In genomic region chr10:61383715-61384047, GRCm38 (mm10) we compare ENCODE assay signal across 9 mouse cellular contexts. TPM values are rescaled to one million over a fixed set of nuclear protein-coding genes. Genes with fewer than 3 reads are reported as not detected.
DNase-seq lines count a peak whose midpoint lies in the region; ATAC-seq and TF ChIP-seq lines count a peak whose summit lies in the region.
"Had no signal": no experiment of that assay in that cellular context is flagged by ENCODE, and none has a peak within 500 bp of the region (broad histone marks: within the 10 kb centered on the region; RNA-seq: fewer than 3 reads in every experiment).

No protein-coding gene starts in this region.

- TF ChIP-seq CTCF in MEL (IDR thresholded peaks at IDR 0.05 in 2 of 3, conservative IDR thresholded peaks at IDR 0.05 in 1 of 3; ENCODE audit: control insufficient read depth in 1 of 3, insufficient read depth in 1 of 3, low read depth in 2 of 3, low read length in 3 of 3, poor library complexity in 1 of 3, severe bottlenecking in 1 of 3), result no peak

- no peak for DNase-seq in heart, postnatal 4 days
- peak; percentile 75 for DNase-seq in MEL (ENCODE audit: low read depth, low spot score)
- no peak for DNase-seq in midbrain, embryonic 10.5 days (ENCODE audit: low spot score)
- DNase-seq in embryo, embryonic 9.5 days (ENCODE audit: extremely low spot score), result no peak
- DNase-seq in frontal cortex, postnatal 36 days (ENCODE audit: low spot score in 2 of 2), result no peak
- no peak for DNase-seq in spleen, postnatal 10 days (ENCODE audit: low spot score in 2 of 2)

- TF ChIP-seq POLR2A in MEL (IDR thresholded peaks at IDR 0.05; ENCODE audit: control insufficient read depth in 1 of 2, insufficient read depth in 1 of 2, low read depth in 1 of 2, low read length in 2 of 2, poor library complexity in 1 of 2), result no peak

- H3K9ac ChIP-seq in heart, embryonic 14.5 days (ENCODE audit: low read length), result peak overlapping the region; percentile 93
- H3K9ac ChIP-seq in MEL (ENCODE audit: control insufficient read depth, low read depth, low read length, poor library complexity, severe bottlenecking), result no peak overlapping the region
- peak overlapping the region; percentile 61 for H3K9ac ChIP-seq in hindbrain, embryonic 12.5 days

- peaks cover 56 to 61% of the 10 kb centered on the region in 2 experiments for H3K4me1 ChIP-seq in heart, embryonic 14.5 days (ENCODE audit: control insufficient read depth in 2 of 2, insufficient read depth in 2 of 2, low read length in 2 of 2)
- peaks cover 0 to 7% of the 10 kb centered on the region in 2 experiments; a peak in 3 of 4 replicates for H3K4me1 ChIP-seq in MEL (ENCODE audit: control insufficient read depth in 1 of 2, insufficient read depth in 2 of 2, low read length in 2 of 2)
- H3K4me1 ChIP-seq in hindbrain, embryonic 12.5 days, result peaks cover 36% of the 10 kb centered on the region
- H3K4me1 ChIP-seq in midbrain, embryonic 10.5 days, result peaks cover 58% of the 10 kb centered on the region

- H3K36me3 ChIP-seq in heart, embryonic 14.5 days (ENCODE audit: control insufficient read depth, insufficient read depth, low read length), result no peaks in the 10 kb centered on the region
- peaks cover 0 to 3% of the 10 kb centered on the region in 2 experiments; a peak in 1 of 4 replicates for H3K36me3 ChIP-seq in MEL (ENCODE audit: control insufficient read depth in 1 of 2, insufficient read depth in 2 of 2, low read length in 2 of 2)
- H3K36me3 ChIP-seq in hindbrain, embryonic 12.5 days, result no peaks in the 10 kb centered on the region
- H3K36me3 ChIP-seq in midbrain, embryonic 10.5 days, result no peaks in the 10 kb centered on the region
- H3K36me3 ChIP-seq: G1E had no signal

- no peaks in the 10 kb centered on the region for H3K9me3 ChIP-seq in heart, embryonic 14.5 days (ENCODE audit: control insufficient read depth, low read length)
- no peaks in the 10 kb centered on the region for H3K9me3 ChIP-seq in MEL (replicated peaks; ENCODE audit: insufficient read depth, low read length)
- no peaks in the 10 kb centered on the region for H3K9me3 ChIP-seq in hindbrain, embryonic 12.5 days (replicated peaks)
- no peaks in the 10 kb centered on the region for H3K9me3 ChIP-seq in midbrain, embryonic 10.5 days (replicated peaks)
- H3K9me3 ChIP-seq: G1E had no signal

- H3K4me2 ChIP-seq in heart, embryonic 14.5 days (ENCODE audit: low read length), result peak overlapping the region; percentile 97
- H3K4me2 ChIP-seq in hindbrain, embryonic 12.5 days (replicated peaks), result peak overlapping the region; percentile 70

- TF ChIP-seq RAD21 in MEL (IDR thresholded peaks at IDR 0.05; ENCODE audit: low read depth, low read length), result no peak

- no peak for TF ChIP-seq EP300 in MEL (IDR thresholded peaks at IDR 0.05; ENCODE audit: low read depth in 1 of 2, low read length in 2 of 2)

- H3K79me2 ChIP-seq in MEL (ENCODE audit: control insufficient read depth, insufficient read depth, low read length, poor library complexity), result no peaks in the 10 kb centered on the region

- H3K27ac ChIP-seq in heart, embryonic 14.5 days (replicated peaks in 1 of 2; ENCODE audit: control insufficient read depth in 1 of 2, insufficient read depth in 1 of 2, low read depth in 2 of 2, low read length in 2 of 2), result peak overlapping the region; percentile 49 to 91
- H3K27ac ChIP-seq in MEL (ENCODE audit: control insufficient read depth, low read depth, low read length), result no peak overlapping the region
- H3K27ac ChIP-seq in hindbrain, embryonic 12.5 days, result peak overlapping the region; percentile 46
- H3K27ac ChIP-seq in midbrain, embryonic 10.5 days (replicated peaks), result peak overlapping the region; percentile 88

- no peak for ATAC-seq in heart, embryonic 14.5 days (ENCODE audit: insufficient number of reproducible peaks, insufficient read depth, low FRiP score, low read depth)
- ATAC-seq in hindbrain, embryonic 12.5 days (ENCODE audit: low FRiP score), result peak; percentile 14; the same call in 1 of the 2 replicates

- no peaks in the 10 kb centered on the region for H3K27me3 ChIP-seq in heart, embryonic 14.5 days (ENCODE audit: control insufficient read depth, insufficient read depth, low read length)
- no peaks in the 10 kb centered on the region; a peak in 1 of 4 replicates for H3K27me3 ChIP-seq in MEL (ENCODE audit: control insufficient read depth in 1 of 2, insufficient read depth in 2 of 2, low read length in 2 of 2)
- peaks cover 25% of the 10 kb centered on the region for H3K27me3 ChIP-seq in hindbrain, embryonic 12.5 days
- H3K27me3 ChIP-seq in midbrain, embryonic 10.5 days (ENCODE audit: low read depth, poor library complexity, severe bottlenecking), result peaks cover 54% of the 10 kb centered on the region

- 7% methylated on average over 11 of the region's 11 CpGs for WGBS in heart, embryonic 14.5 days
- WGBS in hindbrain, embryonic 12.5 days, result 4% methylated on average over 11 of the region's 11 CpGs
- 4% methylated on average over 11 of the region's 11 CpGs for WGBS in midbrain, embryonic 10.5 days

- peak overlapping the region; percentile 79 to 83 for H3K4me3 ChIP-seq in heart, embryonic 14.5 days (ENCODE audit: control insufficient read depth in 1 of 2, insufficient read depth in 1 of 2, low read depth in 1 of 2, low read length in 2 of 2)
- peak overlapping the region; percentile 63 to 75 for H3K4me3 ChIP-seq in MEL (ENCODE audit: control insufficient read depth in 1 of 2, insufficient read depth in 1 of 2, low read depth in 2 of 2, low read length in 2 of 2)
- peak overlapping the region; percentile 63 for H3K4me3 ChIP-seq in hindbrain, embryonic 12.5 days
- peak overlapping the region; percentile 74 for H3K4me3 ChIP-seq in midbrain, embryonic 10.5 days

TF ChIP-seq in MEL, 35 proteins besides CTCF, POLR2A, EP300 and RAD21:
- TF ChIP-seq BHLHE40 (IDR thresholded peaks at IDR 0.05; ENCODE audit: borderline replicate concordance, low read depth, low read length) (no peak), JUND (IDR thresholded peaks at IDR 0.05; ENCODE audit: low read depth, low read length) (no peak), ETS1 (IDR thresholded peaks at IDR 0.05; ENCODE audit: low read depth, low read length) (no peak), USF1 (IDR thresholded peaks at IDR 0.05; ENCODE audit: low read depth, low read length) (no peak), ZMIZ1 (IDR thresholded peaks at IDR 0.05; ENCODE audit: low read depth, low read length) (no peak), USF2 (IDR thresholded peaks at IDR 0.05; ENCODE audit: borderline replicate concordance in 1 of 2, insufficient read depth in 1 of 2, low read depth in 1 of 2, low read length in 2 of 2) (no peak), MYC (IDR thresholded peaks at IDR 0.05; ENCODE audit: low read depth, low read length) (no peak), UBTF (IDR thresholded peaks at IDR 0.05; ENCODE audit: borderline replicate concordance, insufficient read depth, low read depth, low read length) (no peak), GATA1 (IDR thresholded peaks at IDR 0.05; ENCODE audit: low read depth, low read length) (no peak)

RNA-seq across cellular contexts. Expression of gene Pald1, which starts 0.4 kb away (rescaled TPM):
- polyA plus RNA-seq in heart, embryonic 14.5 days (2014; fragmentation: Nextera tagmentation; extraction: Ambion mirVana), result 19.5 and 21.7 TPM in 2 replicates
- 10 to 100 TPM; 38.1 to 38.9 TPM for total RNA-seq in heart, postnatal 4 days (2021)
- 2.9 and 3.0 TPM in 2 replicates for total RNA-seq in MEL (2012; rRNA removed)
- 1 to 10 TPM in 1 of 2 experiments, not detected in 1; 6.4 TPM for polyA plus RNA-seq in MEL (2012; ENCODE audit: insufficient read depth in 1 of 2, insufficient read length in 2 of 2, low read depth in 1 of 2, low replicate concordance in 2 of 2, missing spikeins in 1 of 2)
- polyA plus RNA-seq in hindbrain, embryonic 12.5 days (2016; fragmentation: Nextera tagmentation; extraction: Ambion mirVana), result 34.5 and 39.3 TPM in 2 replicates
- polyA plus RNA-seq in midbrain, embryonic 10.5 days (2016; fragmentation: Nextera tagmentation; extraction: Ambion mirVana), result 35.8 and 36.1 TPM in 2 replicates
- total RNA-seq: G1E had no signal

RNA-seq across cellular contexts. Expression of gene Nodal, which starts 34.1 kb away (rescaled TPM):
- polyA plus RNA-seq in heart, embryonic 14.5 days (2014; fragmentation: Nextera tagmentation; extraction: Ambion mirVana), result 0.12 and 0.15 TPM in 2 replicates
- total RNA-seq in heart, postnatal 4 days (2021), result under 1 TPM; 0.24 to 0.32 TPM
- total RNA-seq in MEL (2012; rRNA removed), result not detected in 2 replicates
- polyA plus RNA-seq in MEL (2012; ENCODE audit: insufficient read depth in 1 of 2, insufficient read length in 2 of 2, low read depth in 1 of 2, low replicate concordance in 2 of 2, missing spikeins in 1 of 2), result not detected
- polyA plus RNA-seq in hindbrain, embryonic 12.5 days (2016; fragmentation: Nextera tagmentation; extraction: Ambion mirVana), result 0.10 TPM in 1 of 2 replicates, not detected in the other
- 0.25 and 0.26 TPM in 2 replicates for polyA plus RNA-seq in midbrain, embryonic 10.5 days (2016; fragmentation: Nextera tagmentation; extraction: Ambion mirVana)
- total RNA-seq: G1E had no signal
- polyA plus RNA-seq: G1E had no signal
